Mouse (Mus musculus) liver, adult 2 months (tissue): Measurements from ENCODE around the gene Kank2.

Experiments
- CTCF ChIP-seq: fragments of 200-500 bp; IDR thresholded peaks from 2 replicates; pipeline ENCODE4 v1.5.1; 2011; ENCODE audit warnings: low read depth, low read length, control low read depth
- POLR2A ChIP-seq: fragments of 200-500 bp; IDR thresholded peaks from 2 replicates; pipeline ENCODE4 v1.6.1; 2011; ENCODE audit warnings: low read length, control low read depth; ENCODE audit not compliant: insufficient read depth; ENCODE audit errors: extremely low read depth

DNA sequence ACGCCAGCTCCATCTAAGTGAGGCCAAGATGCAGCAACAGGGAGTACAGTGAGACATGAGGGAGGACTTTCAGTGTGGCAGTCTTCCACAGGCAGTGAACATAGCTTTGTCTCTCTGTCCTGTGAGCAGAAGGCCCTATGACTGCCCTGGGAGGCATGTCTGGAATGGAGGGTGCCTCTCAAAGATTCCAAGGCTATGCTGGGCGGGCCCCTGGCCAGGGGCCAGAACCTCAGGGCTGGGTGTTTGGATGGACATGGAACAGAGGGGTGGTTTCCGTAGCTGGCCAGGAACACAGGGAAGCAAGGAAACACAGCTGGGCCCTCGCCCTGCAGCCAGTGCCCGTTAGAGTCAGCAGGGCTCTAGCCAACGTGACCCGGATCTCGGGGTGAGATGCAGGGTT is 6.7 kb downstream of the Kank2 start:
- no peak for TF ChIP-seq POLR2A
- TF ChIP-seq CTCF, result no peak
